ENCODE assay signal across 20 mouse cellular contexts in genomic region chr17:34559895-34560294, GRCm38 (mm10). TPM values are rescaled to one million over a fixed set of nuclear protein-coding genes. Genes with fewer than 3 reads are reported as not detected.
DNase-seq lines count a peak whose midpoint lies in the region; ATAC-seq and TF ChIP-seq lines count a peak whose summit lies in the region.
"Had no signal": no experiment of that assay in that cellular context is flagged by ENCODE, and none has a peak within 500 bp of the region (broad histone marks: within the 10 kb centered on the region; RNA-seq: fewer than 3 reads in every experiment).

No protein-coding gene starts in this region.

- no peak for TF ChIP-seq EP300 in heart, adult 2 months (IDR thresholded peaks at IDR 0.05; ENCODE audit: insufficient read depth, low read depth, low read length)
- TF ChIP-seq EP300 in MEL (IDR thresholded peaks at IDR 0.05; ENCODE audit: low read depth in 1 of 2, low read length in 2 of 2) = no peak

- intact Hi-C loops in heart, adult 2 months (cut with DNase I) = loop anchor here (5.0 kb wide), 2 partner anchors 57 to 123 kb away; partner anchors contain the start of gene Egfl8
- intact Hi-C loops in heart, postnatal 10 days (cut with DNase I) = loop anchor here (5.0 to 10.0 kb wide), 2 partner anchors 57 to 415 kb away; partner anchors contain the start of genes Egfl8 and H2-DMb2
- intact Hi-C loops in heart, postnatal 14 days (cut with DNase I) = no loop called here

- no peak overlapping the region for H3K9ac ChIP-seq in heart, adult 2 months (ENCODE audit: low read depth, low read length)
- H3K9ac ChIP-seq in MEL (ENCODE audit: control insufficient read depth, low read depth, low read length, poor library complexity, severe bottlenecking) = peak overlapping the region; percentile 32
- no peak overlapping the region for H3K9ac ChIP-seq in intestine, postnatal 0 days (ENCODE audit: low read depth, low read length)
- H3K9ac ChIP-seq: heart, embryonic 12.5 days; hindbrain, embryonic 13.5 days; kidney, embryonic 15.5 days; limb, embryonic 15.5 days had no signal

- peak overlapping the region; percentile 14; the same call in 1 of the 2 replicates for H3K4me2 ChIP-seq in intestine, postnatal 0 days (replicated peaks; ENCODE audit: low read depth)
- H3K4me2 ChIP-seq: heart, embryonic 12.5 days; hindbrain, embryonic 13.5 days; limb, embryonic 15.5 days had no signal

- peaks cover 5% of the 10 kb centered on the region for H3K4me1 ChIP-seq in heart, adult 2 months (ENCODE audit: control insufficient read depth, insufficient read depth, low read length)
- H3K4me1 ChIP-seq in MEL (ENCODE audit: control insufficient read depth in 1 of 2, insufficient read depth in 2 of 2, low read length in 2 of 2) = peaks cover 7 to 18% of the 10 kb centered on the region in 2 experiments
- no peaks in the 10 kb centered on the region for H3K4me1 ChIP-seq in intestine, postnatal 0 days (replicated peaks; ENCODE audit: control insufficient read depth, insufficient read depth, low read length)

- DNase-seq in heart, adult 2 months = no peak
- DNase-seq in heart, postnatal 10 days = no peak
- peak; percentile 77 for DNase-seq in MEL (ENCODE audit: low read depth, low spot score)
- peak; percentile 68 for DNase-seq in splenic B cell, adult 2 months (ENCODE audit: low read depth, low spot score)
- no peak for DNase-seq in heart, postnatal 14 days
- no peak for DNase-seq in kidney, adult 8-10 months
- no peak for DNase-seq in layer of hippocampus, postnatal 25 days (ENCODE audit: extremely low spot score in 1 of 2, low spot score in 1 of 2)
- DNase-seq: adrenal gland, postnatal 25 days; cerebellum, adult 11-12 months; gastrocnemius, postnatal 25 days; right cerebral cortex, postnatal 25 days had no signal

- H3K27me3 ChIP-seq in heart, adult 2 months (ENCODE audit: control insufficient read depth, insufficient read depth, low read length) = no peaks in the 10 kb centered on the region
- H3K27me3 ChIP-seq in MEL (ENCODE audit: control insufficient read depth in 1 of 2, insufficient read depth in 2 of 2, low read length in 2 of 2) = no peaks in the 10 kb centered on the region
- no peaks in the 10 kb centered on the region for H3K27me3 ChIP-seq in intestine, postnatal 0 days (replicated peaks; ENCODE audit: control insufficient read depth, insufficient read depth, low read length)
- H3K27me3 ChIP-seq in splenic B cell, adult 2 months (ENCODE audit: control insufficient read depth, insufficient read depth, low read length, poor library complexity, severe bottlenecking) = no peaks in the 10 kb centered on the region; the same call in 1 of the 2 replicates
- H3K27me3 ChIP-seq: heart, embryonic 12.5 days; hindbrain, embryonic 13.5 days; kidney, embryonic 15.5 days had no signal

- peak; percentile 36 for TF ChIP-seq RAD21 in MEL (IDR thresholded peaks at IDR 0.05; ENCODE audit: low read depth, low read length)

- no peak for TF ChIP-seq POLR2A in heart, adult 2 months (IDR thresholded peaks at IDR 0.05; ENCODE audit: insufficient read depth, low read depth, low read length)
- TF ChIP-seq POLR2A in MEL (IDR thresholded peaks at IDR 0.05; ENCODE audit: control insufficient read depth in 1 of 2, insufficient read depth in 1 of 2, low read depth in 1 of 2, low read length in 2 of 2, poor library complexity in 1 of 2) = peak in 1 of 2 experiments; percentile 55; a peak in 1 of 4 replicates

- H3K27ac ChIP-seq in heart, adult 2 months = no peak overlapping the region
- peak overlapping the region; percentile 35 for H3K27ac ChIP-seq in MEL (ENCODE audit: control insufficient read depth, low read depth, low read length)
- H3K27ac ChIP-seq in intestine, postnatal 0 days (ENCODE audit: low read depth, low read length) = no peak overlapping the region
- H3K27ac ChIP-seq: hindbrain, embryonic 13.5 days; kidney, embryonic 15.5 days; limb, embryonic 15.5 days had no signal

- H3K9me3 ChIP-seq in MEL (replicated peaks; ENCODE audit: insufficient read depth, low read length) = no peaks in the 10 kb centered on the region
- H3K9me3 ChIP-seq in intestine, postnatal 0 days (ENCODE audit: control insufficient read depth) = no peaks in the 10 kb centered on the region
- H3K9me3 ChIP-seq: heart, embryonic 12.5 days; hindbrain, embryonic 13.5 days; kidney, embryonic 15.5 days; limb, embryonic 15.5 days had no signal

- TF ChIP-seq CTCF in heart, adult 2 months (IDR thresholded peaks at IDR 0.05) = 0 out of 2 replicates have a peak, but pooled peaks have one; percentile 4
- peak in 2 of 3 experiments; percentile 48 to 56; a peak in 4 of 6 replicates for TF ChIP-seq CTCF in MEL (IDR thresholded peaks at IDR 0.05 in 2 of 3, conservative IDR thresholded peaks at IDR 0.05 in 1 of 3; ENCODE audit: control insufficient read depth in 1 of 3, insufficient read depth in 1 of 3, low read depth in 2 of 3, low read length in 3 of 3, poor library complexity in 1 of 3, severe bottlenecking in 1 of 3)
- TF ChIP-seq CTCF in intestine, postnatal 0 days (IDR thresholded peaks at IDR 0.05; ENCODE audit: low read depth) = peak; percentile 75

- ATAC-seq in intestine, postnatal 0 days = peak; percentile 84
- ATAC-seq: forebrain, embryonic 16.5 days had no signal

- WGBS in heart, adult 2 months = 32% methylated on average over 15 of the region's 15 CpGs
- 19% methylated on average over 15 of the region's 15 CpGs for WGBS in intestine, postnatal 0 days

- no peak overlapping the region for H3K4me3 ChIP-seq in heart, adult 2 months
- peak overlapping the region in 1 of 2 experiments; percentile 56; a peak in 2 of 4 replicates for H3K4me3 ChIP-seq in MEL (ENCODE audit: control insufficient read depth in 1 of 2, insufficient read depth in 1 of 2, low read depth in 2 of 2, low read length in 2 of 2)
- no peak overlapping the region for H3K4me3 ChIP-seq in intestine, postnatal 0 days (ENCODE audit: low read depth, low read length)
- H3K4me3 ChIP-seq: heart, embryonic 12.5 days; hindbrain, embryonic 13.5 days; kidney, embryonic 15.5 days; limb, embryonic 15.5 days had no signal

- no peaks in the 10 kb centered on the region for H3K79me2 ChIP-seq in heart, adult 2 months (replicated peaks; ENCODE audit: control insufficient read depth, insufficient read depth, low read length)
- H3K79me2 ChIP-seq in MEL (ENCODE audit: control insufficient read depth, insufficient read depth, low read length, poor library complexity) = no peaks in the 10 kb centered on the region

- no peaks in the 10 kb centered on the region for H3K36me3 ChIP-seq in heart, adult 2 months (ENCODE audit: control insufficient read depth, insufficient read depth, low read length)
- H3K36me3 ChIP-seq in MEL (ENCODE audit: control insufficient read depth in 1 of 2, insufficient read depth in 2 of 2, low read length in 2 of 2) = peaks cover 0 to 10% of the 10 kb centered on the region in 2 experiments; a peak in 2 of 4 replicates
- H3K36me3 ChIP-seq in intestine, postnatal 0 days (ENCODE audit: control insufficient read depth, insufficient read depth) = no peaks in the 10 kb centered on the region
- H3K36me3 ChIP-seq in splenic B cell, adult 2 months (ENCODE audit: control insufficient read depth, insufficient read depth, low read length, poor library complexity, severe bottlenecking) = no peaks in the 10 kb centered on the region
- H3K36me3 ChIP-seq: heart, embryonic 12.5 days; hindbrain, embryonic 13.5 days; kidney, embryonic 15.5 days; limb, embryonic 15.5 days had no signal

RNA-seq across cellular contexts. Expression of gene Notch4, which starts 4.2 kb away (rescaled TPM):
- 10 to 100 TPM; 30.4 to 32.3 TPM for total RNA-seq in heart, adult 2 months (2021)
- polyA plus RNA-seq in heart, adult 2 months (2012; rRNA removed) = 21.4 and 24.8 TPM in 2 replicates
- total RNA-seq in heart, postnatal 10 days (2021) = 10 to 100 TPM; 41.8 to 56.5 TPM
- 0.10 and 0.15 TPM in 2 replicates for total RNA-seq in MEL (2012; rRNA removed)
- 10 to 100 TPM in 1 of 2 experiments, under 1 TPM in 1; 0.33 to 21.9 TPM for polyA plus RNA-seq in MEL (2012; ENCODE audit: insufficient read depth in 1 of 2, insufficient read length in 2 of 2, low read depth in 1 of 2, low replicate concordance in 2 of 2, missing spikeins in 1 of 2)
- 1.4 and 3.2 TPM in 2 replicates for polyA plus RNA-seq in intestine, postnatal 0 days (2015; fragmentation: Nextera tagmentation; extraction: Ambion mirVana)
- total RNA-seq in heart, postnatal 14 days (2021) = 10 to 100 TPM; 47.9 to 52.6 TPM
- total RNA-seq in layer of hippocampus, postnatal 25 days (2021) = 10 to 100 TPM in 1 of 2 experiments, 1 to 10 TPM in 1; 9.5 to 11.2 TPM

RNA-seq across cellular contexts. Expression of gene Gpsm3, which starts 29.7 kb away (rescaled TPM):
- 1 to 10 TPM; 3.9 to 5.2 TPM for total RNA-seq in heart, adult 2 months (2021)
- polyA plus RNA-seq in heart, adult 2 months (2012; rRNA removed) = 4.4 and 6.4 TPM in 2 replicates
- total RNA-seq in heart, postnatal 10 days (2021) = 1 to 10 TPM; 5.1 to 5.6 TPM
- 10.6 and 12.0 TPM in 2 replicates for total RNA-seq in MEL (2012; rRNA removed)
- 10 to 100 TPM in 1 of 2 experiments, not detected in 1; 37.8 TPM for polyA plus RNA-seq in MEL (2012; ENCODE audit: insufficient read depth in 1 of 2, insufficient read length in 2 of 2, low read depth in 1 of 2, low replicate concordance in 2 of 2, missing spikeins in 1 of 2)
- 8.6 and 10.6 TPM in 2 replicates for polyA plus RNA-seq in intestine, postnatal 0 days (2015; fragmentation: Nextera tagmentation; extraction: Ambion mirVana)
- 1 to 10 TPM; 5.6 to 7.8 TPM for total RNA-seq in heart, postnatal 14 days (2021)
- 1 to 10 TPM; 1.3 to 2.1 TPM for total RNA-seq in layer of hippocampus, postnatal 25 days (2021)

RNA-seq across cellular contexts. Expression of gene Pbx2, which starts 31.2 kb away (rescaled TPM):
- 10 to 100 TPM; 16.1 to 18.4 TPM for total RNA-seq in heart, adult 2 months (2021)
- 22.1 and 28.3 TPM in 2 replicates for polyA plus RNA-seq in heart, adult 2 months (2012; rRNA removed)
- 10 to 100 TPM; 26.1 to 30.4 TPM for total RNA-seq in heart, postnatal 10 days (2021)
- total RNA-seq in MEL (2012; rRNA removed) = 40.3 and 42.4 TPM in 2 replicates
- 10 to 100 TPM in 1 of 2 experiments, not detected in 1; 76.7 TPM for polyA plus RNA-seq in MEL (2012; ENCODE audit: insufficient read depth in 1 of 2, insufficient read length in 2 of 2, low read depth in 1 of 2, low replicate concordance in 2 of 2, missing spikeins in 1 of 2)
- 6.1 and 6.5 TPM in 2 replicates for polyA plus RNA-seq in intestine, postnatal 0 days (2015; fragmentation: Nextera tagmentation; extraction: Ambion mirVana)
- total RNA-seq in heart, postnatal 14 days (2021) = 10 to 100 TPM; 20.1 to 22.6 TPM
- 10 to 100 TPM; 55.8 to 61.5 TPM for total RNA-seq in layer of hippocampus, postnatal 25 days (2021)

RNA-seq across cellular contexts. Expression of gene Ager, which starts 37.8 kb away (rescaled TPM):
- total RNA-seq in heart, adult 2 months (2021) = under 1 TPM; 0.14 to 0.18 TPM
- 0.38 and 2.2 TPM in 2 replicates for polyA plus RNA-seq in heart, adult 2 months (2012; rRNA removed)
- total RNA-seq in heart, postnatal 10 days (2021) = 1 to 10 TPM; 1.1 to 1.6 TPM
- 0.27 and 0.62 TPM in 2 replicates for total RNA-seq in MEL (2012; rRNA removed)
- 1 to 10 TPM in 1 of 2 experiments, not detected in 1; 3.7 TPM for polyA plus RNA-seq in MEL (2012; ENCODE audit: insufficient read depth in 1 of 2, insufficient read length in 2 of 2, low read depth in 1 of 2, low replicate concordance in 2 of 2, missing spikeins in 1 of 2)
- polyA plus RNA-seq in intestine, postnatal 0 days (2015; fragmentation: Nextera tagmentation; extraction: Ambion mirVana) = 1.3 and 1.5 TPM in 2 replicates
- 1 to 10 TPM; 1.0 to 1.2 TPM for total RNA-seq in heart, postnatal 14 days (2021)
- 1 to 10 TPM in 1 of 2 experiments, under 1 TPM in 1; 0.94 to 1.1 TPM for total RNA-seq in layer of hippocampus, postnatal 25 days (2021)

RNA-seq across cellular contexts. Expression of gene Btnl6, which starts 42.7 kb away (rescaled TPM):
- total RNA-seq in heart, adult 2 months (2021) = not detected
- not detected in 2 replicates for polyA plus RNA-seq in heart, adult 2 months (2012; rRNA removed)
- not detected for total RNA-seq in heart, postnatal 10 days (2021)
- not detected in 2 replicates for total RNA-seq in MEL (2012; rRNA removed)
- polyA plus RNA-seq in MEL (2012; ENCODE audit: insufficient read depth in 1 of 2, insufficient read length in 2 of 2, low read depth in 1 of 2, low replicate concordance in 2 of 2, missing spikeins in 1 of 2) = not detected
- 85.8 and 97.6 TPM in 2 replicates for polyA plus RNA-seq in intestine, postnatal 0 days (2015; fragmentation: Nextera tagmentation; extraction: Ambion mirVana)
- not detected for total RNA-seq in heart, postnatal 14 days (2021)
- total RNA-seq in layer of hippocampus, postnatal 25 days (2021) = not detected
- total RNA-seq: adrenal gland, postnatal 25 days; gastrocnemius, postnatal 25 days; neutrophil, adult 5-6 weeks had no signal
- polyA plus RNA-seq: cortical plate, adult 2 months; forebrain, embryonic 16.5 days; heart, embryonic 12.5 days; hindbrain, embryonic 13.5 days; kidney, embryonic 15.5 days; limb, embryonic 15.5 days; urinary bladder, adult 2 months had no signal

Comparison
In these comparisons a context has a peak if more than half of its experiments do, and no peak if none do; other contexts are left out.
1. DNase-seq: peak in MEL (single experiment) and splenic B cell, adult 2 months (single experiment); none in heart, adult 2 months (0 of 2), heart, postnatal 10 days (0 of 2), heart, postnatal 14 days (0 of 2), kidney, adult 8-10 months (0 of 2) and layer of hippocampus, postnatal 25 days (0 of 2).
2. CTCF ChIP-seq: peak in every context shown above with its lines; median percentile 75 in intestine, postnatal 0 days; 52 in MEL; 4 in heart, adult 2 months.